Mouse (Mus musculus): ENCODE data around the gene Nlrp10.

DNA sequence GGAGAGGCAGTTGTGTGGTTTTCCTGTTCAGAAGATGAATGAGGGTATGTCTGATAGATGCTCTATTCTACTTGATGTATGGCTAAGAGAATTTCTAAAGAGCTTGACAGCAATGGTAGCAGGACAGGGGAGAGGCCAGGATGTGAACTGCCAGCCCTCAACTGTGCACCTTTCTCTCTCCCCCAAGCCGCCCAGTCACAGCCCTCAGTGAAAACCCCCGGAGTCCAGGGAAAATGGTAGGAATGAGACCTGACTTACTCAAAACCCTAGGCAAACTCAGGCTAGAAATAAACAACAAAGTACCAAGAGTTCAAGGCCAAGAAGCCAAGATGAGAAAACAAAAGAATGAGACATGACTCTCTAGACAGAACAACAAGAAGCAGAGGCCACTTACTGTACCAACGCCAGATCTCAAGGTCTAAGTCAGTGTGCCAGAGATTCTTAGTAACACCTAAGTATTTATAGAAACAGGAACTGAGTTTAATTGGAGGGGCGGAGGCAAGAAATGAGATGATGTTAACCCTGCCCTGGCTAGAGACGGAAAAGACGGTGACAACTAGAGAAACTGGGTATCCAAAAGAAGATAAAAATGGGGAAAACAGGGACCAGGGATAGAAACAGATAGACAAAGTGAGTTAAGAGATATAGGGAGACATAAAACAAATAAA, at the start of gene Nlrp10:
- TF ChIP-seq CTCF (IDR thresholded peaks at IDR 0.05; ENCODE audit: control insufficient read depth, insufficient read depth, insufficient read length), result no peak
- TF ChIP-seq USF1 (IDR thresholded peaks at IDR 0.05; ENCODE audit: low read depth), result no peak
- TF ChIP-seq MAX (IDR thresholded peaks at IDR 0.05), result no peak
- no peak for TF ChIP-seq MYOG (IDR thresholded peaks at IDR 0.05; ENCODE audit: control insufficient read depth, extremely low read depth, insufficient read length)
